Mouse (Mus musculus) gonadal fat pad, adult 2 months (tissue): ENCODE results near the gene Gpr137. TPM values are rescaled to one million over a fixed set of nuclear protein-coding genes. Genes with fewer than 3 reads are reported as not detected.
"Not testable (repeated sequence)": the region's sequence is repeated elsewhere in the genome, so short reads cannot be mapped to it uniquely, and the experiment has no call there.

Source experiments
- DNase-seq: peaks from one replicate; pipeline ENCODE4 v3.0.0-alpha.2; 2012; ENCODE audit warnings: low read depth
- polyA plus RNA-seq: library from polyadenylated mRNA; depleted of rRNA; stranded (reverse); fragments of >200 nt; gene quantifications from 2 replicates; pipeline ENCODE4 v1.2.3, GENCODE M21; 2012; rRNA removed

Gene Gpr137
- polyA plus RNA-seq, 1 experiment, result 89.1 TPM

DNA sequence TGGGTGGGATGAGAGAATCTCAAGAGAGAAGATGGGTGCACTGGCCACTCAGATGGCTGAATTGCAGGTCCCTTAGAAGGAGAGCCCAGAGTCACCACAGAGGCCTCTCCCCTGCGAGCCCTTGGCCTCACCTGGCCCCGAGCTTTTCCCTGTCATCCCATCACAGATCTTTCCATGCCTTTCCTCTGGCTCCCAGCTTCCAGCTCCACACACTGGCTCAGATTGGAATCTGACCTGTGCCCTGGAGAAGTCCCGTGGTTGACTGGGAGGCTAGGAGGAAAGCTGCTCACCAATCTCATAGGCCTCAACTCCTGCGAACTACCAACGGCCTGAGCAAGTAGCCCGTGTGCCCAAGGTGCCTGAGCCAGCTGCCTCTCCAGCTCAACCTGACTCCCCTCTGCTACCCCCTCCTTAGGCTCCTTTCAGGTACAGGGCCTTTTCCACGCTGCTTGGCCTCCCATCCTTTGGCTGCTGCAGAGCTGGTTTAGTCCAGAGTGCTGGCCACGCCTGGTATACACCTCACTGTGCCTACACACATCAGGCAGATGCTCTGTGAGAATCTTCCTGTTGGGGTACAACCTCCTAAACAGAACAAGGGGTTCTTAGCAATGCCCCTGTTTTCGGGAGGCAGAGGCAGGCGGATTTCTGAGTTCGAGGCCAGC lies 36.7 kb downstream of the Gpr137 start:
- no peak for DNase-seq

DNA sequence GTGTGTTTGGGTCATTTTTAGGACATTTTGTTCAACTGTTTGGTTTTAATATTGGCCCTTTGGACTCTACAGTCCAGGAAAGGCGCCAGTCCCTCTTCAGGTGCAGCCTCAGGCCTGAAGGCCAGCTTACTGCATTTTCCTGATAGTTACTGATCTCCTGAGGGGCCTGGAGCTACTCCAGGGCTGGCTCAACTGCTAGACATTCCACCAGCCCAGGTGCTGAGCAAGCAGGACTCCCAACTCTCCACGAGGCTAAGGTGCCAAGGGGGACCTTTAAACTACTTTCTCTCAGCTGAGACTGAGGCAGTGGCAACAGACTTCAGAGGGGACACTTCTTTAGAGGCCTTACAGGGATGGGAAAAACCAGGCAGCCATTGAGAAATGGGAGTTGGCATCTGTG lies 37.4 kb downstream of the Gpr137 start:
- no peak for DNase-seq

DNA sequence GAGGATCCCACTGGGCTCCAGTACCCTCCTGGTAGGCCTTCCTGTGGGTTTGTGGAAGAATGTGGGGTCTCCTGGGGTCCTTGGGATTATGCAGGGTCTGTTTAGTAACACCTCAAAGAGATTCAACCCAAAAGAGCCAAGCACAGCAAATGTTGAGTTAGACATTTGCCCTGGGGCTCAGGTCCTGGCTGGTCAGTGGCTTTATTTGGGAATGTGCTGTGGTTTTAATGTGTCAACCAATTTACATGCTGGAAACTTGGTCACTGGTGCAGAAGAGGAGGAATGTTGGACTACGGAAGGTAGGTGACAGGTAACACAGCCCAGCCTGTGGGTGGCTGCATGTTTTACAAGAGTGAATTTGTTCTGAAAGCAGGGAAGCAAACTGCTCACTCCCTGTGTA lies 39.2 kb downstream of the Gpr137 start:
- DNase-seq, result no peak

DNA sequence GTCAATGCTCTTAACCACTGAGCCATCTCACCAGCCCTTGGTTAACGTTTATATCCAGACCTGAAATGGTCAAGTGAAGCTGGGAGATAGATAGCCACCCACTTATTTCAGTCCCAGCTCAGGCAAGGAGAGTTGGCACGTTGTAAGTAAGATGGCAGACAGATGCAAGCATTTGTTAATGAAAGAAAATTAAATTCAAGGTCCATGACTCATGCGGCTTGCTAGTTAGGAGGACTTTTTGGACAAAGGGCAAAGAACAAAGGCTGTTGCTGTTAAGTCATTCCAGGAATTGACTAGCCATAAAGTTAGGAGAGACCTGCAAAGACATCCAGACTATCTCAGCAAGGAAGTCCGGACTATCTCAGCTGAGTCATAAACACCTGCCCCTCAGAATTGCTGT lies 42.6 kb downstream of the Gpr137 start:
- no peak for DNase-seq

DNA sequence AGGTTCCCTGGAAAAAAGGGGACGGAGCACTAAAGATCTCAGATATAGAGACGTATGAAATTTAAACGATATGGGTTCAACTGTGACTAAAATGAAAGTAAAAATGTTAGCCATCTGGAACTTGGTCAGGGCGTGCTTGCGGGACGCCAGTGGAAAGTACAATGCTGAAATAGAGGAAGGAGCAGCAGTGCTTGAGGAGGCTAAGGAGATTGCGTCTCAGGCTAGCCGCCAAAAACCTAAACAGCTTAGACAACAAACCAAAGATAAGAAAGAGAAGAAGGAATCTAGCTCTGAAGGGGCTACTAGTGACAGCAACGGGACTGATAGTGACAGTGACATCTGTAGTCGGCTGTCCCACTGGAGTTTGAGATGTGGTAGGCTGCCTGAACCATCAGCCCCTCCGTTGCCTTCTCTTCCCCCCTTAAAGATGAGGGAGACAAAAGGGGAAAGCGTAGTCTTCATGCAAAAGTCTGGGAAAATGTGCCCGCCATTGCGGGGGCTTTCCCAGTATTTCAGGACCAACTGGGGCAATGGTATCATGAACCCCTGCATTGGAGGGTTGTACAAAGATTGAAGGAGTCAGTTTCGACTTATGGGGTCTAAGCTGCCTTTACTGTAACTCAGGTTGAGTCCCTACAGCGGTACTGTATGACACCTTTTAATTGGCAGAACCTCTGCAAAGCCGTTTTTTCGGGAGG lies 46.5 kb downstream of the Gpr137 start:
- not testable (repeated sequence) for DNase-seq

DNA sequence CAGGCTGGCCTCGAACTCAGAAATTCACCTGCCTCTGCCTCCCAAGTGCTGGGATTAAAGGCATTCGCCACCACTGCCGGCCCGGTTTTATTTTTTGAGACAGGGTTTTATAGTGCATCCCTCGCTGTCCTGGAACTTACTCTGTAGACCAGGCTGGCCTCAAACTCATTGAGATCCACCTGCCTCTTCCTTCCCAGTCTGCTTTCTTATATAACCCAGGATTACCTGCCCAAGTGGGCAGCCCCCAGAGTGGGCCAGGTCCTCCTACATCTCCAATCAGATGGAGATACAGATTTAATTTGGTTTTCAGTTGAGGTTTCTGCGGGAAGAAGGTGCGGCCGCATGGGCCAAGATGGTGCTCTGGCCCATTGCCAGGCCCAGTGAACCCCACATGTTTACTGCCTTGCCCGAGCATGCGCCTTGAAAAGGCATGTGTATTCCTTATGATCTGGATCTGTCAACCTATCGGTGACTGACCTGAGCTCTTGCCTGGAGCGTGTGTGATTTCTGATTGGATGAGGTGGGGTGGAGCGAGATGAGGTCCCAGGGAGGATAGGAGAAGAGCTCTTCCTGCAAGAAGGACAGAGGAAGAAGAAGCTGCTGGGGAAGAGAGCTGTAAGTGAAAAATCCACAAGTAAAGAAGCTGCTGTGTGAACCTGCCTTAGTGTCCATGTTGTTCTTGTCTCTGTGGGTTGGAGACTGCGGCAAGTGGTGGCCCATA lies 48.4 kb downstream of the Gpr137 start:
- DNase-seq, result no peak

DNA sequence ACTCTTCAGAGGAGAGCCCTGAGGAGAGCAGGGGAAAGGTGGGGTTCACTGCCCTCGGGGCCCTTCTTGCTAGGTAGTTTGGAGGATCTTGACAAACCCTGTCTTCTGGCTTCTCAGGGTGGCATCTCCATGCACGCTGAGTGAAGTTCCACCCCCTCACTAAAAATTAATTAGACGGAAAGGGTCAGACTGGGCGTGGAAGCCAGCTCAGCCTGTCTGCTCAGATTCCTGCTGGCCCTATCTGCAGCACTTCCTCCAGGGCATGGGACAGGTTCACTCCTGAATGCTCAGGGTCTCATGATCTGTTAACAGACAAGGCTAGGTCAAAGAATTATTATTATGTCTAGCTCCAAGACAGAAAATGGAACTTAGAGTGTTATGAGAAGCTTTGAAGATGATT lies 49.8 kb downstream of the Gpr137 start:
- DNase-seq, result no peak

Other genes with a start within 250 kb of the Gpr137 start
- 28.2 and 32.0 TPM in 2 replicates for gene Rps6ka4, start 101.8 kb downstream of the Gpr137 start, polyA plus RNA-seq
- gene Ccdc88b, start 84.3 kb downstream of the Gpr137 start, polyA plus RNA-seq, result 2.9 and 3.1 TPM in 2 replicates
- 101 and 122 TPM in 2 replicates for gene Trmt112, start 32.8 kb downstream of the Gpr137 start, polyA plus RNA-seq
- 231 and 263 TPM in 2 replicates for gene Prdx5, start 32.4 kb downstream of the Gpr137 start, polyA plus RNA-seq
- gene Esrra, start 20.7 kb downstream of the Gpr137 start, polyA plus RNA-seq, result 40.7 and 50.4 TPM in 2 replicates
- gene Catsperz, start 17.1 kb downstream of the Gpr137 start, polyA plus RNA-seq, result 2.4 and 4.3 TPM in 2 replicates
- 0.08 and 0.15 TPM in 2 replicates for gene Kcnk4, start 8.0 kb downstream of the Gpr137 start, polyA plus RNA-seq
- 60.1 and 82.0 TPM in 2 replicates for gene Bad, start 619 bp downstream of the Gpr137 start, polyA plus RNA-seq
- 69.4 and 78.5 TPM in 2 replicates for gene Ppp1r14b, start 32.5 kb upstream of the Gpr137 start, polyA plus RNA-seq
- 63.4 and 74.5 TPM in 2 replicates for gene Plcb3, start 34.0 kb upstream of the Gpr137 start, polyA plus RNA-seq
- gene Fkbp2, start 38.0 kb upstream of the Gpr137 start, polyA plus RNA-seq, result 80.5 and 126 TPM in 2 replicates
- gene Vegfb, start 45.2 kb upstream of the Gpr137 start, polyA plus RNA-seq, result 62.4 and 80.9 TPM in 2 replicates
- 65.3 and 68.7 TPM in 2 replicates for gene Dnajc4, start 50.1 kb upstream of the Gpr137 start, polyA plus RNA-seq
- 45.2 and 46.9 TPM in 2 replicates for gene Nudt22, start 53.6 kb upstream of the Gpr137 start, polyA plus RNA-seq
- gene Trpt1, start 53.7 kb upstream of the Gpr137 start, polyA plus RNA-seq, result 18.6 and 21.1 TPM in 2 replicates
- gene Fermt3, start 77.0 kb upstream of the Gpr137 start, polyA plus RNA-seq, result 10.3 and 11.8 TPM in 2 replicates
- gene Stip1, start 97.5 kb upstream of the Gpr137 start, polyA plus RNA-seq, result 42.0 and 46.0 TPM in 2 replicates
- 29.9 and 42.2 TPM in 2 replicates for gene Macrod1, start 114.3 kb upstream of the Gpr137 start, polyA plus RNA-seq
- gene Flrt1, start 163.2 kb upstream of the Gpr137 start, polyA plus RNA-seq, result 0.51 and 0.91 TPM in 2 replicates